Mouse (Mus musculus) liver, embryonic 16.5 days (tissue): ENCODE data around the gene Celf3. TPM values are rescaled to one million over a fixed set of nuclear protein-coding genes. Genes with fewer than 3 reads are reported as not detected.

ENCODE experiments used
- ATAC-seq: fragments of 200-750 bp; cut with Nextera tagmentation; 2 replicates; pipeline ENCODE4 v1.8.0; 2017; ENCODE audit warnings: low read depth, mild to moderate bottlenecking, moderate number of reproducible peaks, moderate library complexity
- H3K27ac ChIP-seq: fragments of 300-500 bp; sonication (generic); 2 replicates; pipeline ENCODE4 v1.5.1; 2014; ENCODE audit warnings: mild to moderate bottlenecking, low read length
- H3K27me3 ChIP-seq: fragments of 300-500 bp; sonication (generic); 2 replicates; pipeline ENCODE4 v1.6.1; 2014; ENCODE audit warnings: low read depth, low read length, mixed read lengths; ENCODE audit not compliant: control insufficient read depth, insufficient read depth
- H3K36me3 ChIP-seq: fragments of 300-500 bp; sonication (generic); 2 replicates; pipeline ENCODE4 v1.6.1; 2014; ENCODE audit warnings: mild to moderate bottlenecking; ENCODE audit not compliant: control insufficient read depth, insufficient read depth
- H3K4me1 ChIP-seq: fragments of 300-500 bp; sonication (generic); 2 replicates; pipeline ENCODE4 v1.6.1; 2014; ENCODE audit warnings: low read depth, low read length, mixed read lengths; ENCODE audit not compliant: control insufficient read depth
- H3K4me2 ChIP-seq: fragments of 300-500 bp; sonication (generic); 2 replicates; pipeline ENCODE4 v1.6.1; 2014; ENCODE audit warnings: low read depth, low read length, mixed read lengths
- H3K4me3 ChIP-seq: fragments of 300-500 bp; sonication (generic); 2 replicates; pipeline ENCODE4 v1.5.1; 2014; ENCODE audit warnings: low read depth, mild to moderate bottlenecking, low read length
- H3K9ac ChIP-seq: fragments of 300-500 bp; sonication (generic); 2 replicates; pipeline ENCODE4 v1.6.1; 2014; ENCODE audit warnings: low read depth, low read length
- H3K9me3 ChIP-seq: fragments of 300-500 bp; sonication (generic); replicated peaks from 2 replicates; pipeline ENCODE4 v1.6.1; 2016; ENCODE audit warnings: low read length; ENCODE audit not compliant: control insufficient read depth
- WGBS: fragments of 180-500 bp; shearing (Covaris S2); extraction: QIAGEN DNeasy Blood & Tissue Kit; methylation state at CpG from one replicate; pipeline ENCODE4 v1.1.7; 2014; ENCODE audit not compliant: insufficient replicate concordance; 5-methylcytosine and 5-hydroxymethylcytosine counted together
- polyA plus RNA-seq: library from polyadenylated mRNA; unstranded; fragments of >200 nt; fragmentation: Nextera tagmentation; extraction: Ambion mirVana; gene quantifications from 2 replicates; pipeline ENCODE4 v1.2.1, GENCODE M21; 2015

Gene Celf3
- polyA plus RNA-seq, 1 experiment from 2014 or later = 0.18 TPM

GRCm38 (mm10) chr3:94485922-94486321 lies 7.8 kb downstream of the Celf3 start:
- Histone ChIP-seq H3K4me3 (no peak overlapping the region), H3K27me3 (peaks cover 3% of the 10 kb centered on the region; the same call in 1 of the 2 replicates), H3K4me1 (no peaks in the 10 kb centered on the region), H3K36me3 (no peaks in the 10 kb centered on the region), H3K9ac (no peak overlapping the region), H3K9me3 (no peaks in the 10 kb centered on the region), H3K27ac (no peak overlapping the region), H3K4me2 (no peak overlapping the region)
- WGBS = 63% methylated on average over 7 of the region's 7 CpGs
- ATAC-seq = no peak

- H3K9ac ChIP-seq = no peak overlapping the region
- H3K27me3 ChIP-seq = no peaks in the 10 kb centered on the region
- ATAC-seq = no peak
- H3K27ac ChIP-seq = no peak overlapping the region
- no peaks in the 10 kb centered on the region for H3K36me3 ChIP-seq
- WGBS = 52% methylated on average over 6 of the region's 6 CpGs
- H3K4me2 ChIP-seq = no peak overlapping the region
- no peaks in the 10 kb centered on the region for H3K4me1 ChIP-seq
- H3K4me3 ChIP-seq = no peak overlapping the region
- no peaks in the 10 kb centered on the region for H3K9me3 ChIP-seq
Observed at GRCm38 (mm10) chr3:94487581-94487980, 9.5 kb downstream of the Celf3 start.

DNA sequence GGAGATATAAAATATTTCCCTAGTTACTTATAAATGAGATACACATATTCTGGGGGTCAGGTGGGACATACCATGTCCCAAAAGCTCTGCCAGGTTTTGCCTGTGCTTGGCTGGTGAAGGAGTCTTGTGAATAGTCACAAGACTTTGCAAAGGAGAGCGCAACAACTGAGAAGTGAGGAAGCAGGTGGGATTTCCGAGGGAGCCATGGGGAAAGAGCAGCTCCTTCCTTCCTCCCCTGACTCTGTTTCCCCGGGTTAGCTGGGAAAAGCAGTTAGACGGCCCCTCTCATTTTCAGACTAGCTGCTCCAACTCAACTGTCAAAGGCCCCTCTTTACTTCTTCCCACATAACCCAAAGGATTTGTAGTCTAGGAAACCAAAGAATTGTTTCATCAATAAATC lies 19.1 kb downstream of the Celf3 start:
- Histone ChIP-seq H3K4me1 (no peaks in the 10 kb centered on the region), H3K27ac (no peak overlapping the region), H3K9me3 (no peaks in the 10 kb centered on the region), H3K27me3 (no peaks in the 10 kb centered on the region), H3K36me3 (0 out of 2 replicates have a peak, but pooled peaks cover 2% of the 10 kb centered on the region), H3K4me3 (no peak overlapping the region), H3K9ac (no peak overlapping the region), H3K4me2 (no peak overlapping the region)
- no peak for ATAC-seq
- 69% methylated on average over 4 of the region's 4 CpGs for WGBS

GRCm38 (mm10) chr3:94502243-94502642 lies 24.1 kb downstream of the Celf3 start:
- no peak for ATAC-seq
- no peaks in the 10 kb centered on the region for H3K27me3 ChIP-seq
- 74% methylated on average over 3 of the region's 3 CpGs for WGBS
- H3K4me1 ChIP-seq = no peaks in the 10 kb centered on the region
- no peaks in the 10 kb centered on the region for H3K9me3 ChIP-seq
- H3K36me3 ChIP-seq = peaks cover 3% of the 10 kb centered on the region
- H3K4me2 ChIP-seq = no peak overlapping the region
- H3K4me3 ChIP-seq = no peak overlapping the region
- H3K9ac ChIP-seq = no peak overlapping the region
- H3K27ac ChIP-seq = no peak overlapping the region

- H3K27me3 ChIP-seq = no peaks in the 10 kb centered on the region
- H3K27ac ChIP-seq = no peak overlapping the region
- no peaks in the 10 kb centered on the region for H3K4me1 ChIP-seq
- H3K4me2 ChIP-seq = no peak overlapping the region
- WGBS = 73% methylated on average over 1 of the region's 1 CpGs
- H3K9me3 ChIP-seq = no peaks in the 10 kb centered on the region
- ATAC-seq = no peak
- H3K9ac ChIP-seq = no peak overlapping the region
- H3K36me3 ChIP-seq = peaks cover 3% of the 10 kb centered on the region
- no peak overlapping the region for H3K4me3 ChIP-seq
Observed at GRCm38 (mm10) chr3:94506664-94507063, 28.6 kb downstream of the Celf3 start.

- 65% methylated on average over 2 of the region's 2 CpGs for WGBS
- Histone ChIP-seq H3K4me3 (no peak overlapping the region), H3K4me2 (no peak overlapping the region), H3K36me3 (no peaks in the 10 kb centered on the region), H3K9me3 (no peaks in the 10 kb centered on the region), H3K4me1 (no peaks in the 10 kb centered on the region), H3K27ac (no peak overlapping the region), H3K9ac (no peak overlapping the region), H3K27me3 (no peaks in the 10 kb centered on the region)
- no peak for ATAC-seq
Observed at GRCm38 (mm10) chr3:94526731-94527130, 48.6 kb downstream of the Celf3 start.

DNA sequence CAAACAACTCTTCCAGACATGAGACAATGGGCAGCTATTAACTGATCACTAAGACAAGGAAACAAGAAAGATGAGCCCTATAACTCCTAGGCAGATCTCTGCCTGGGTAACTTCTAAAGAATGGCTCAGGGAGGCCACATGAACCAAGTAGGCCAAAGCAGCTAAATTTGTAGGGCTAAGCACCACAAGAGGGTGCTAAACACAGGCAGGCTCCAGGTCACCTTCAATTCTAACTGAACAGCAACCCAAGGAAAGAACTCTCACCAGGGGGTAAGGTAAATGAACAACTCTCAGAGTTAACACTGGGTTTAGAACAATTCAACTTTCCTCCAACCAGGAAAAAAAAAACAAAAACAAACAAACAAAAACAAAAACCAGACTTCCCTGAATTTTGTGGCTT lies 55.9 kb downstream of the Celf3 start:
- Histone ChIP-seq H3K9ac (no peak overlapping the region), H3K9me3 (no peaks in the 10 kb centered on the region), H3K4me2 (no peak overlapping the region), H3K36me3 (no peaks in the 10 kb centered on the region), H3K27me3 (no peaks in the 10 kb centered on the region), H3K4me3 (no peak overlapping the region), H3K27ac (no peak overlapping the region), H3K4me1 (no peaks in the 10 kb centered on the region)
- ATAC-seq = no peak

- Histone ChIP-seq H3K36me3 (no peaks in the 10 kb centered on the region), H3K4me3 (no peak overlapping the region), H3K9ac (no peak overlapping the region), H3K27ac (no peak overlapping the region), H3K9me3 (no peaks in the 10 kb centered on the region), H3K27me3 (no peaks in the 10 kb centered on the region), H3K4me1 (no peaks in the 10 kb centered on the region), H3K4me2 (no peak overlapping the region)
- ATAC-seq = peak; percentile 70
- WGBS = 95% methylated on average over 3 of the region's 3 CpGs
Observed at GRCm38 (mm10) chr3:94537187-94537586, 59.1 kb downstream of the Celf3 start.
